8 mouse cellular contexts compared by ENCODE assay signal in genomic region chr7:67421088-67421475, GRCm38 (mm10). TPM values are rescaled to one million over a fixed set of nuclear protein-coding genes. Genes with fewer than 3 reads are reported as not detected.
DNase-seq lines count a peak whose midpoint lies in the region; ATAC-seq and TF ChIP-seq lines count a peak whose summit lies in the region.
"Had no signal": no experiment of that assay in that cellular context is flagged by ENCODE, and none has a peak within 500 bp of the region (broad histone marks: within the 10 kb centered on the region; RNA-seq: fewer than 3 reads in every experiment).

No protein-coding gene starts in this region.

- no peak for TF ChIP-seq CTCF in stomach, postnatal 0 days (IDR thresholded peaks at IDR 0.05; ENCODE audit: low read depth)

- H3K9ac ChIP-seq in heart, embryonic 13.5 days: peak overlapping the region; percentile 62; the same call in 1 of the 2 replicates
- no peak overlapping the region for H3K9ac ChIP-seq in stomach, embryonic 16.5 days (ENCODE audit: low read length)
- H3K9ac ChIP-seq in stomach, postnatal 0 days (ENCODE audit: low read length): no peak overlapping the region

- no peak overlapping the region for H3ac ChIP-seq in myocyte (ENCODE audit: control insufficient read depth, insufficient read length)

- intact Hi-C loops in heart, postnatal 14 days (cut with DNase I): loop anchor here (2.0 kb wide), 1 partner anchor 46 kb away; no protein-coding TSS in a partner anchor

- H3K4me2 ChIP-seq in heart, embryonic 13.5 days: peak overlapping the region; percentile 53
- H3K4me2 ChIP-seq in stomach, embryonic 16.5 days (ENCODE audit: low read depth, low read length): no peak overlapping the region
- no peak overlapping the region for H3K4me2 ChIP-seq in stomach, postnatal 0 days (replicated peaks; ENCODE audit: low read depth)
- H3K4me2 ChIP-seq in myocyte (ENCODE audit: low read depth): peak overlapping the region; percentile 25

- H3K4me1 ChIP-seq in heart, embryonic 13.5 days: peaks cover 42% of the 10 kb centered on the region
- H3K4me1 ChIP-seq in stomach, embryonic 16.5 days (ENCODE audit: control insufficient read depth, insufficient read depth, low read length): peaks cover 7% of the 10 kb centered on the region
- H3K4me1 ChIP-seq in stomach, postnatal 0 days (replicated peaks; ENCODE audit: control insufficient read depth, insufficient read depth): no peaks in the 10 kb centered on the region

- peak; percentile 27; the same call in 1 of the 2 replicates for ATAC-seq in heart, embryonic 13.5 days (ENCODE audit: extremely low read depth, insufficient number of reproducible peaks, low FRiP score, low TSS enrichment)
- peak; percentile 35; the same call in 1 of the 2 replicates for ATAC-seq in stomach, embryonic 16.5 days (ENCODE audit: insufficient read depth, low FRiP score)
- ATAC-seq in stomach, postnatal 0 days (ENCODE audit: low FRiP score, low TSS enrichment): no peak; the same call in 1 of the 2 replicates
- no peak for ATAC-seq in monocyte, adult 5-6 weeks (replicated peaks; ENCODE audit: insufficient number of reproducible peaks, low FRiP score, low TSS enrichment, poor library complexity, severe bottlenecking)

- no peak for DNase-seq in heart, postnatal 14 days
- DNase-seq in stomach, postnatal 0 days (ENCODE audit: low spot score): no peak
- no peak for DNase-seq in adrenal gland, postnatal 4 days (ENCODE audit: low spot score in 2 of 2)

- no peaks in the 10 kb centered on the region for H3K9me3 ChIP-seq in heart, embryonic 13.5 days
- H3K9me3 ChIP-seq in stomach, embryonic 16.5 days (replicated peaks; ENCODE audit: control insufficient read depth, low read length): no peaks in the 10 kb centered on the region
- no peaks in the 10 kb centered on the region for H3K9me3 ChIP-seq in stomach, postnatal 0 days (ENCODE audit: control insufficient read depth, low read length)
- H3K9me3 ChIP-seq: G1E had no signal

- H3K79me2 ChIP-seq in myocyte (ENCODE audit: control insufficient read depth, insufficient read depth): no peaks in the 10 kb centered on the region

- WGBS in heart, embryonic 13.5 days: 31% methylated on average over 3 of the region's 3 CpGs
- 29% methylated on average over 3 of the region's 3 CpGs for WGBS in stomach, embryonic 16.5 days
- 29% methylated on average over 3 of the region's 3 CpGs for WGBS in stomach, postnatal 0 days

- H3K27ac ChIP-seq in heart, embryonic 13.5 days (replicated peaks): peak overlapping the region; percentile 93
- H3K27ac ChIP-seq in stomach, embryonic 16.5 days (ENCODE audit: low read length): no peak overlapping the region
- no peak overlapping the region for H3K27ac ChIP-seq in stomach, postnatal 0 days (replicated peaks)

- no peak for TF ChIP-seq POLR2A in myocyte (IDR thresholded peaks at IDR 0.05; ENCODE audit: insufficient read length, low read depth)

- H3K27me3 ChIP-seq in heart, embryonic 13.5 days (replicated peaks): no peaks in the 10 kb centered on the region
- no peaks in the 10 kb centered on the region for H3K27me3 ChIP-seq in stomach, embryonic 16.5 days (ENCODE audit: control insufficient read depth, insufficient read depth, low read length)
- no peaks in the 10 kb centered on the region for H3K27me3 ChIP-seq in stomach, postnatal 0 days (ENCODE audit: control insufficient read depth, insufficient read depth, low read length)
- H3K27me3 ChIP-seq in myocyte (ENCODE audit: control insufficient read depth, insufficient read depth, insufficient read length): no peaks in the 10 kb centered on the region

- H3K4me3 ChIP-seq in heart, embryonic 13.5 days: no peak overlapping the region
- H3K4me3 ChIP-seq in stomach, embryonic 16.5 days (replicated peaks; ENCODE audit: low read length): no peak overlapping the region
- H3K4me3 ChIP-seq in stomach, postnatal 0 days (ENCODE audit: low read depth, low read length): no peak overlapping the region
- H3K4me3 ChIP-seq in myocyte: no peak overlapping the region

- no peaks in the 10 kb centered on the region for H3K36me3 ChIP-seq in heart, embryonic 13.5 days
- H3K36me3 ChIP-seq in stomach, embryonic 16.5 days (ENCODE audit: control insufficient read depth, insufficient read depth, low read length): no peaks in the 10 kb centered on the region
- no peaks in the 10 kb centered on the region for H3K36me3 ChIP-seq in stomach, postnatal 0 days (ENCODE audit: control insufficient read depth, insufficient read depth, low read length)
- H3K36me3 ChIP-seq in myocyte (ENCODE audit: control insufficient read depth, insufficient read depth): no peaks in the 10 kb centered on the region
- H3K36me3 ChIP-seq: G1E had no signal

- TF ChIP-seq EP300 in stomach, postnatal 0 days (optimal IDR thresholded peaks at IDR 0.05): no peak

TF ChIP-seq in myocyte, 11 proteins besides CTCF, POLR2A, EP300 and RAD21:
- TF ChIP-seq MAX (IDR thresholded peaks at IDR 0.05; ENCODE audit: low read depth): no peak
- peak in 1 of 3 experiments; percentile 35 for TF ChIP-seq MYOD1 (IDR thresholded peaks at IDR 0.05; ENCODE audit: control insufficient read depth in 1 of 3, insufficient read length in 2 of 3, low read depth in 2 of 3)
- TF ChIP-seq USF1 (IDR thresholded peaks at IDR 0.05; ENCODE audit: low read depth): peak; percentile 53
TF ChIP-seq in myocyte: peak in this region for 2.

RNA-seq across cellular contexts. Expression of gene Mef2a, which starts 48.4 kb away (rescaled TPM):
- polyA plus RNA-seq in heart, embryonic 13.5 days (2015; fragmentation: Nextera tagmentation; extraction: Ambion mirVana): 73.7 and 82.1 TPM in 2 replicates
- 100 to 1,000 TPM; 157 to 165 TPM for total RNA-seq in heart, postnatal 14 days (2021)
- polyA plus RNA-seq in stomach, embryonic 16.5 days (2015; fragmentation: Nextera tagmentation; extraction: Ambion mirVana): 40.5 and 41.0 TPM in 2 replicates
- 20.0 and 21.5 TPM in 2 replicates for polyA plus RNA-seq in stomach, postnatal 0 days (2015; fragmentation: Nextera tagmentation; extraction: Ambion mirVana)
- polyA plus RNA-seq in myocyte (2012; fragmentation: generic; extraction: Trizol): 64.5 TPM
- 10 to 100 TPM; 70.1 to 71.6 TPM for total RNA-seq in adrenal gland, postnatal 4 days (2021)
- 226 to 314 TPM (median 237 TPM) in 3 replicates for total RNA-seq in monocyte, adult 5-6 weeks (2017)

Comparison
In these comparisons a context has a peak if more than half of its experiments do, and no peak if none do; other contexts are left out.
1. ATAC-seq: peak in heart, embryonic 13.5 days (single experiment) and stomach, embryonic 16.5 days (single experiment); none in stomach, postnatal 0 days (single experiment) and monocyte, adult 5-6 weeks (single experiment).
2. H3K4me2 ChIP-seq: peak in heart, embryonic 13.5 days (single experiment) and myocyte (single experiment); none in stomach, embryonic 16.5 days (single experiment) and stomach, postnatal 0 days (single experiment).